Mouse (Mus musculus) hindbrain, embryonic 11.5 days (tissue): ENCODE data around the gene Foxn1. TPM values are rescaled to one million over a fixed set of nuclear protein-coding genes. Genes with fewer than 3 reads are reported as not detected.

Experiments
- ATAC-seq: fragments of 200-750 bp; cut with Nextera tagmentation; 2 replicates; pipeline ENCODE4 v1.8.0; 2017; ENCODE audit warnings: mild to moderate bottlenecking, moderate TSS enrichment, moderate library complexity; ENCODE audit not compliant: low FRiP score
- DNase-seq: peaks from one replicate; pipeline ENCODE4 v3.0.0-alpha.2; 2015; ENCODE audit warnings: low spot score
- H3K27ac ChIP-seq: fragments of 300-500 bp; sonication (generic); 2 replicates; pipeline ENCODE4 v1.5.1; 2014; ENCODE audit warnings: mild to moderate bottlenecking, low read depth, low read length
- H3K27me3 ChIP-seq: fragments of 300-500 bp; sonication (generic); 2 replicates; pipeline ENCODE4 v1.6.1; 2014; ENCODE audit warnings: mild to moderate bottlenecking, low read length, moderate library complexity, mixed read lengths; ENCODE audit not compliant: control insufficient read depth, insufficient read depth
- H3K36me3 ChIP-seq: fragments of 300-500 bp; sonication (generic); 2 replicates; pipeline ENCODE4 v1.6.1; 2014; ENCODE audit warnings: mild to moderate bottlenecking, low read length, moderate library complexity, mixed read lengths; ENCODE audit not compliant: control insufficient read depth, insufficient read depth
- H3K4me1 ChIP-seq: fragments of 300-500 bp; sonication (generic); replicated peaks from 2 replicates; pipeline ENCODE4 v1.6.1; 2014; ENCODE audit warnings: low read length, mixed read lengths; ENCODE audit not compliant: control insufficient read depth, insufficient read depth
- H3K4me2 ChIP-seq: fragments of 300-500 bp; sonication (generic); replicated peaks from 2 replicates; pipeline ENCODE4 v1.6.1; 2014; ENCODE audit warnings: mild to moderate bottlenecking, low read depth, low read length
- H3K4me3 ChIP-seq: fragments of 300-500 bp; sonication (generic); 2 replicates; pipeline ENCODE4 v1.5.1; 2014; ENCODE audit warnings: low read depth, low read length
- H3K9ac ChIP-seq: fragments of 300-500 bp; sonication (generic); 2 replicates; pipeline ENCODE4 v1.6.1; 2014; ENCODE audit warnings: low read depth, low read length
- H3K9me3 ChIP-seq: fragments of 300-500 bp; sonication (generic); 2 replicates; pipeline ENCODE4 v1.6.1; 2016; ENCODE audit warnings: low read length; ENCODE audit not compliant: control insufficient read depth
- WGBS: fragments of 180-500 bp; shearing (Covaris S2); extraction: QIAGEN DNeasy Blood & Tissue Kit; methylation state at CpG from one replicate; pipeline ENCODE4 v1.1.7; 2014; 5-methylcytosine and 5-hydroxymethylcytosine counted together
- polyA plus RNA-seq: library from polyadenylated mRNA; unstranded; fragments of >200 nt; fragmentation: Nextera tagmentation; extraction: Ambion mirVana; gene quantifications from 2 replicates; pipeline ENCODE4 v1.2.1, GENCODE M21; 2014

Foxn1 gene
- polyA plus RNA-seq, 1 experiment from 2014 or later: 0.05 TPM

DNA sequence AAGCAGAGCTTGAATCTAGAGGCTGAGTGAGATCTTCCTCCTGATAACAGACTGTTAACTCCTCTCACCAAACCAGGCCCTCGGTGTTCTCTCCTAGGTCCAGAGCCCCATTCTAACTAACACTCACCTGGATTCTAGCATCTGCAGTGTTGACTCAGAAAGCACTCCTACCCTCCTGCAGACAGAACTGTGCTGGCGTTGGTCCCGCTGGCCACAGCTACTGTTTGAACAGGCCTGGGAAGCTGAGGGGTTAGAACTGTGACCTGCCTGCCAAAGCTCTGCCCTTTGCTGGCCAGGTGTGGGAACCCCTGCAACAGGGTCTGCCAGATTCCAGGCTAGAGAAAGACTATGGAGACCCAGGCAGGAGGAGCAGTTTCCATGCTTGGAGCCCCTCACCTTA is 6.4 kb upstream of the Foxn1 start:
- no peaks in the 10 kb centered on the region for H3K4me1 ChIP-seq
- no peak overlapping the region for H3K27ac ChIP-seq
- no peak overlapping the region for H3K4me2 ChIP-seq
- 82% methylated on average over 3 of the region's 3 CpGs for WGBS
- H3K27me3 ChIP-seq: 0 out of 2 replicates have a peak, but pooled peaks cover 3% of the 10 kb centered on the region
- DNase-seq (no peak), ATAC-seq (no peak)
- no peak overlapping the region for H3K9ac ChIP-seq
- H3K36me3 ChIP-seq: no peaks in the 10 kb centered on the region
- no peak overlapping the region for H3K4me3 ChIP-seq
- no peaks in the 10 kb centered on the region for H3K9me3 ChIP-seq

- H3K4me1 ChIP-seq: no peaks in the 10 kb centered on the region
- no peak for DNase-seq
- H3K4me3 ChIP-seq: no peak overlapping the region
- no peaks in the 10 kb centered on the region for H3K9me3 ChIP-seq
- no peak overlapping the region for H3K4me2 ChIP-seq
- 88% methylated on average over 10 of the region's 10 CpGs for WGBS
- H3K27me3 ChIP-seq: no peaks in the 10 kb centered on the region
- ATAC-seq: no peak
- H3K27ac ChIP-seq: no peak overlapping the region
- no peak overlapping the region for H3K9ac ChIP-seq
- no peaks in the 10 kb centered on the region for H3K36me3 ChIP-seq
Observed at GRCm38 (mm10) chr11:78385776-78386175, 582 bp downstream of the Foxn1 start.

- no peak overlapping the region for H3K4me3 ChIP-seq
- ATAC-seq (no peak), DNase-seq (no peak)
- no peaks in the 10 kb centered on the region for H3K9me3 ChIP-seq
- no peak overlapping the region for H3K4me2 ChIP-seq
- no peak overlapping the region for H3K9ac ChIP-seq
- 37% methylated on average over 5 of the region's 5 CpGs for WGBS
- H3K36me3 ChIP-seq: no peaks in the 10 kb centered on the region
- H3K27ac ChIP-seq: no peak overlapping the region
- no peaks in the 10 kb centered on the region for H3K4me1 ChIP-seq
- no peaks in the 10 kb centered on the region for H3K27me3 ChIP-seq
Observed at GRCm38 (mm10) chr11:78382701-78383100, 3.7 kb downstream of the Foxn1 start.

GRCm38 (mm10) chr11:78382286-78382685 is 4.1 kb downstream of the Foxn1 start:
- 87% methylated on average over 7 of the region's 7 CpGs for WGBS
- Histone ChIP-seq H3K4me2 (no peak overlapping the region), H3K36me3 (no peaks in the 10 kb centered on the region), H3K4me1 (no peaks in the 10 kb centered on the region), H3K27me3 (no peaks in the 10 kb centered on the region), H3K9ac (no peak overlapping the region), H3K9me3 (no peaks in the 10 kb centered on the region), H3K4me3 (no peak overlapping the region), H3K27ac (no peak overlapping the region)
- ATAC-seq: no peak
- DNase-seq: no peak

GRCm38 (mm10) chr11:78380996-78381395 is 5.4 kb downstream of the Foxn1 start:
- Histone ChIP-seq H3K9me3 (no peaks in the 10 kb centered on the region), H3K4me2 (no peak overlapping the region), H3K4me1 (no peaks in the 10 kb centered on the region), H3K27ac (no peak overlapping the region), H3K9ac (no peak overlapping the region), H3K4me3 (no peak overlapping the region), H3K36me3 (no peaks in the 10 kb centered on the region), H3K27me3 (no peaks in the 10 kb centered on the region)
- ATAC-seq (no peak), DNase-seq (no peak)
- WGBS: 87% methylated on average over 3 of the region's 3 CpGs

DNA sequence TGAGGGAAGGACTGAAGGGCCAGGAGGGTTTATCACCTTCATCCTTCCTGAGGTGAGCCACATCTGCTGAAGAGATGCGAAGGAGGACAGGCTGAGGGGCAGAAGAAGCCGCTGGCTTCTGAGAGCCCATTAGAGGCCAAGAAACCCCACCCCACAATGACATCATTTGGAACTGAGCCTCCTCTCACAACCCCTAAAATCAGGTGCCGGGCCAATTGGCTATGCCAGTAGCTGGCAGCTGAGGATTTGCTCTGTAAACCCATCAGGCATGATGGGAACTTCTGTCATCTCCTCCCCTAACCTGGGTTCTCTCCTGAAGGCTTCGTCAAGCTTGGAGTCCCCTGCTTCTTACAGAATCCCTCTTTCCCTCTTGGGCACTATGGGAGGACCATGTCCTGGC is 6.0 kb downstream of the Foxn1 start:
- Histone ChIP-seq H3K4me3 (no peak overlapping the region), H3K9me3 (no peaks in the 10 kb centered on the region), H3K27me3 (no peaks in the 10 kb centered on the region), H3K4me2 (no peak overlapping the region), H3K4me1 (no peaks in the 10 kb centered on the region), H3K36me3 (no peaks in the 10 kb centered on the region), H3K27ac (no peak overlapping the region), H3K9ac (no peak overlapping the region)
- DNase-seq: no peak
- 78% methylated on average over 4 of the region's 4 CpGs for WGBS
- ATAC-seq: no peak

DNA sequence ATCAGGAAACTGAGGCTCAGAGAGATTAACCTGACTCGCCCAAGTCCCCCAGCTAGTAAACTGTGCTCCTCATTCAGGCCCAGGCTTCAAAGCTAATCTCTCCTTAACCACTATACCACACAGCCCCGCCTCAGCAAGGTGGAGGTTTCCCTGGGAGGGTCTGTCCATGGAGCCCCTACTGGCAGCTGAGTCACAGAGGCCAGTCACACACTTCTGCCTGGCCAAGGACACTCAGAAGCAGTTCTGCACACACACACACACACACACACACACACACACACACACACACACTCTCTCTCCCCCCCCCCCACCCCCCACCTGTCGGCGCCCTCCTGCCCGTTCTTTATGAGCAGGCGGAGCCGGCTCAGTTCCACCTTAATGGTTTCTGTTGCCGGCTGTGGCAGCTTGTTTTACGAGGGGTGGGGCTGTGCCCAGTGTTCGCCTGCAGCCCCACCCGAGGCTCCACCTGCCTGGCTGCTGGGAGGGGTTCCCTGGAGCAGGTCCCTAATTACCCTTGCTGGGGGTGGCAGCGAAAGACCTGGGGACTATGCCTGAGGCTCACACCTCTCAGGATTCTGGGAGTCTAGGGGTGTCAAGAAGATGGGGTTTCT is 8.7 kb downstream of the Foxn1 start:
- 58% methylated on average over 10 of the region's 12 CpGs for WGBS
- H3K4me2 ChIP-seq: no peak overlapping the region
- H3K4me3 ChIP-seq: no peak overlapping the region
- H3K27me3 ChIP-seq: no peaks in the 10 kb centered on the region
- H3K27ac ChIP-seq: no peak overlapping the region
- no peaks in the 10 kb centered on the region for H3K36me3 ChIP-seq
- ATAC-seq (no peak), DNase-seq (no peak)
- H3K9ac ChIP-seq: no peak overlapping the region
- no peaks in the 10 kb centered on the region for H3K9me3 ChIP-seq
- H3K4me1 ChIP-seq: no peaks in the 10 kb centered on the region

DNA sequence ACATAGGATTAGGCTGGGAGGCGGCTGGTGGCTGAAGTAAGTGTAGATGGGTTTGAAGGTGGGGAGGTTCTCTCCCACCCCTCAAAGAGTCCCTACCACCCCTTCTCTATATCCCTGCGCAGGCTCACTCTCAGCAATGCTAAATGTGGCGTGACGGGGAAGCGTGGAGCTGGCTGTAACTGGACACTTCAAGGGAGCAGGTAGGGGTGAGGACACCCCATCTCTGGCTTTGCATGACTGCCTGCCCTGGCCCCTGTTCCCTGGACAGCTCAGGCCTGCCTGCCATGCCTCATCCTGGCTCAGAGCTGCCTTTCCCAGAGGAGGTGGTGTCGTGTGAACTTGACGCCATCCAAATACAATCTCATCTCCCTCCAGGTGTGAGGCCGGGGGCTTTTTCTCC is 12.2 kb downstream of the Foxn1 start:
- no peaks in the 10 kb centered on the region for H3K9me3 ChIP-seq
- DNase-seq: no peak
- no peak overlapping the region for H3K27ac ChIP-seq

GRCm38 (mm10) chr11:78372610-78373009 is 13.7 kb downstream of the Foxn1 start:
- WGBS: 53% methylated on average over 7 of the region's 7 CpGs
- DNase-seq (no peak), ATAC-seq (no peak)
- Histone ChIP-seq H3K36me3 (no peaks in the 10 kb centered on the region), H3K9ac (no peak overlapping the region), H3K9me3 (no peaks in the 10 kb centered on the region), H3K4me2 (no peak overlapping the region), H3K4me3 (no peak overlapping the region), H3K4me1 (0 out of 2 replicates have a peak, but pooled peaks cover 2% of the 10 kb centered on the region), H3K27ac (no peak overlapping the region), H3K27me3 (no peaks in the 10 kb centered on the region)

More for the DNA sequence above, 12.2 kb downstream of the Foxn1 start:
- Histone ChIP-seq H3K27me3 (no peaks in the 10 kb centered on the region), H3K4me1 (0 out of 2 replicates have a peak, but pooled peaks cover 2% of the 10 kb centered on the region), H3K4me2 (no peak overlapping the region), H3K4me3 (no peak overlapping the region), H3K36me3 (no peaks in the 10 kb centered on the region), H3K9ac (no peak overlapping the region)
- no peak for ATAC-seq
- 76% methylated on average over 8 of the region's 8 CpGs for WGBS
